20 mouse cellular contexts compared by ENCODE assay signal in genomic region chr11:41193981-41194380, GRCm38 (mm10).
"Had no signal": no experiment of that assay in that cellular context is flagged by ENCODE, and none has a peak within 500 bp of the region (broad histone marks: within the 10 kb centered on the region; RNA-seq: fewer than 3 reads in every experiment).

No protein-coding gene starts in this region.

- DNase-seq: cerebellum, adult 9-10 months; cerebellum, adult 9-11 months; cerebellum, postnatal 10 days; cerebellum, postnatal 14 days; cerebellum, postnatal 25 days; cerebellum, postnatal 36 days; embryo, embryonic 11 days; forebrain, postnatal 0 days; gastrocnemius, adult 2 months; gastrocnemius, postnatal 10 days; gastrocnemius, postnatal 14 days; gastrocnemius, postnatal 25 days; gastrocnemius, postnatal 36 days; heart, adult 11 months; heart, adult 18-20 months; heart, adult 2 months had no signal

- ATAC-seq: forebrain, embryonic 13.5 days; forebrain, embryonic 14.5 days; forebrain, embryonic 15.5 days; forebrain, embryonic 16.5 days; forebrain, postnatal 0 days had no signal
